Mouse (Mus musculus): ENCODE measurements around the gene Olfr764-ps1.

- TF ChIP-seq CTCF (IDR thresholded peaks at IDR 0.05; ENCODE audit: extremely low read depth, insufficient read length, insufficient replicate concordance, low read depth, low read length), result peak; percentile 30; the same call in 1 of the 2 replicates
- no peak for TF ChIP-seq POLR2A (IDR thresholded peaks at IDR 0.05; ENCODE audit: low read depth, low read length)
Measured at GRCm38 (mm10) chr10:129026018-129026662, 13.6 kb downstream of the Olfr764-ps1 start.

Data from small intestine, adult 2 months (tissue).